Mouse (Mus musculus) retina, embryonic 14.5 days (tissue): Measurements from ENCODE around the gene Itpa.
A peak's percentile ranks its signal among the peaks of the same experiment; 100 is the strongest.

Experiments used
- DNase-seq: peaks from one replicate; pipeline ENCODE4 v3.0.0-alpha.2; 2015; ENCODE audit warnings: low spot score

Gene Itpa

DNA sequence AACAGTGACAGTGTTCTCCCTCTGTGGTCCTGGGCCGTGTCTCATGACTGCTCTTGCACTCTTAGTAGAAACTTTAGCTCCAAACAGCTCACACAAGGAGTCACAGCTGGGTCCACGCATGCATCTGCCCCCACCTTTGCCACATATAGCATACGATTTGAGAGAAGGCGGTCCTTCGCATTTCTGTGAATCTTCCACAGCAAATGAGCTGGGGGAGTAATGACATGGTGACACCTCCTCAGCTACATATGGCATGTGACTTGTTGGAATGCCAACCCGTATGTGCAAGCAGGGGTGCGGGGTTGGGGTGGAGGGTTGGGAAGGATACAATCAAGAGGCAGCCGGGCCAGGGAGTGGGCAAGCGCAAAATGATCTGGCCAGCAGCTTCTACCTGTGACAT, 10.9 kb upstream of the Itpa start:
- DNase-seq = no peak

DNA sequence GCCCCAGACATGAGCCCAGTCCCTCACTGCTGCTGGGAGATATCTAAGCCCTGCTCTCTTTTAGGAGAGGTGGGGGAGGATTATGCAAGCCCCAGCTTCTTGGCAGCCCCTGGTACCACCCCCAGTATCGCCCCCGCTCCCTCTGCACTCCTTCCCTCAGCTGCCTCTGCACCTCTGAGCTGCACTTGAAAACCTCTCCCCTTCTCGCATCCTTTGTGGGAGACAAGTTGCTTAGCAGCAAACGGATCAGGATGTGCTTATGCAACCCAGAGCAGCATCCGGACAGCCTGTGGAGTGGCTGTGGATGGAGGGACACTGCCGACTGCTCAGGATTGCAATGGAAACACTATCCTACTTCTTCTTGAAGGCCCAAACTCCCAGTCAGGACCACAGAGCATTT, 9.9 kb upstream of the Itpa start:
- no peak for DNase-seq

DNA sequence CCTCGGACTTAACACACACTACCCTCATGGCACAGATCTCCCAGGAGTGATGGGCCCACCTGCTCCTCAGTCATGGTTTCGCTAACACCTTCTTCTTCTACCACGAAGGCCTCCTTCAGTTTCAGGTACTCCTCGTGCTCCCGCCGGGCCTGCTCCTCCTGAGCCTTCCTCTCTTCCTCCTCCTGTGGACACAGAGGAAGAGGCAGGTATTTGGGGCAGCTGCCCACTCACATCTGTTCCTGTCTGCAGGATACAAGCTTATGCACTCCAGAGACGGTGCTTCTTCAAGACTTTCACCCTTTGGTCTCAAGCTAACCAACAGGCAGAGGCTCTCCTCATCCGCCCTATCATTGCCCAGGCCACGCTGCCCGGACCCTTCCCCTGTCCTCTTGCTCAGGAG, 8.9 kb upstream of the Itpa start:
- DNase-seq = no peak

DNA sequence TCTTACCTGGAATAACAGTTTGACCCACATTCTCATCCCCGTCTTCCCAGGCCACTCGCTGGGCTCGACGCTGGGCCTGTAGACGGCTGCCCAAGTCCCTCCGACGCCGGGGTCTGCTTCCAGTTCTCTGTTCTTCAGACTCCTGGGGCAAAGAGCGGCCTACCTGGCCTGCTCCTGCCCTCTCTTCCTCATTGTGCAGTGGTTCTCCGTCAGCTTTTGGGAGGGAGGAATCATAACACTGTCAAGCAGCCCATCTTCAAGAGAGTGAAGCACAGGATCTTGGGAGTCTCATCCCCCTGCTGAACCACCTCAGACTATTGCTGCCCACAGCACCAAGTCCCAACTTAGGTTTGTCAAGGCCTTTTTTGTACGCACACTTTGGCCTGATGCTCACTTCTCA, 4.1 kb upstream of the Itpa start:
- no peak for DNase-seq

DNA sequence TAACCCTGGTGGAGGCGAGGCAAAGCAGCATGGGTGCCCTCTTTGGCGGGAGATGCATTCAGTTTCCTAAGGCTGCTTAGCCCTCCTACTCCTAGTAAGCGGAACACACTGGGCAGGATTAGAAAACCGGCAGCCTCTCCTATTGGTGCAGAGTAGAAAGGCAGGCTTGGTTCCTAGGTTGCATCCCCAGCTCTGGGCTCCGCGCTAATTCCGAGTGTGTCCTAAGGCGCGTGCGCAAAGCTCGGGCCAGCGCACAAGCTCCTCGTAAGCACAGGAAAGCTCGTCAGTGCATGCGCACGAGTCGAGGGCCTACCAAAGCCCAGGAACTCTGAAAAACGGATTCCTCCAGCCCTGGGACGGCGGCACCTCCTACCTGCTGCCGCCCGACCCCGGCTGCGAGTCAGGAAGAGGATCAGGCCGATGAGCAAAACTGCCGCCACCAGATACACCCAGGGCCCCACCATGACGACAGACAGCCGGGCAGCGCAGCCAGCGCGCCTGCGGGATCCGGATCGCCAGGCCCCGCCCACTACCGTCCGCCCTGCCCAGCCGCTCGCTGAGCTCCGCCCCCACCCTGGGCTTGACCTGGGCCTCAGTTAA, 3.2 kb upstream of the Itpa start, which contains the start of gene Ddrgk1:
Gene Ddrgk1 (minus strand): TSS at position 558 of the 600 bp plus-strand sequence.
- peak; percentile 94 for DNase-seq

DNA sequence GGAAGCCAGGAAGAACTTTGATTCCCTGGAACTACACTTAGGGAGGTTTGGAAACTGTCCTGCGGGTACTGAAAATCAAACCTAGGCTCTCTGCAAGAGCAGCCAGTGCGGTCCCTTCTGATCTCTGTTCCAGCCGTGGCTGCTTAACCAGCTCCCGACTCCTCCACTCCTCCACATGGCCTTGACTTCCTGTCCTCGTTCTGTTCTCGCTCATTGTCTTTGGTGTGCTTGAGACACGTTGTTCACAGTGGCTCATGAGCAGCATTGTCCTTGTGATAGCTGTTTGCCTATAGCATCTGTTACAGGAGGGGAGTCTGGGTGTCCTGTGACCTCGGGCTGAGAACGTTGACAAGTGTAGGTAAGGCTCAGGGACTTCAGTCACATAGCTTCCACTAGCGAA, 9.8 kb downstream of the Itpa start:
- no peak for DNase-seq

DNA sequence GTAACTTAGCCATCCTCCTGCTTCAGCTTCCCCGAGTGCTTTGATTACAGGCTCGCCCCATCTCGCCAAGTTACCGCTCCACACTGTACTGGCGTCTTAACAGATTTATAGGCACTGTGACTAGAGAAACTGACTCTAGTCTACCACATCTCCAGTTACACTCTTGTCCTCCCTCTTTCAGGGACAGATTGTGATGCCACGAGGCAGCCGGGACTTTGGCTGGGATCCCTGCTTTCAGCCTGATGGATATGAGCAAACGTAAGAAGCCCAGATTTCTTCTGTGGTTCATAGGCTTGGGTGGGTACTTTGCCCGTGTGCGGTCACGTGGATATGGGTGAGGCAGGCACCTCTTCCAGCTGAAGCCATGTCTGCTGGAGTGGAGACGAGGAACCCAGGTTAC, 11.7 kb downstream of the Itpa start:
- DNase-seq = no peak

DNA sequence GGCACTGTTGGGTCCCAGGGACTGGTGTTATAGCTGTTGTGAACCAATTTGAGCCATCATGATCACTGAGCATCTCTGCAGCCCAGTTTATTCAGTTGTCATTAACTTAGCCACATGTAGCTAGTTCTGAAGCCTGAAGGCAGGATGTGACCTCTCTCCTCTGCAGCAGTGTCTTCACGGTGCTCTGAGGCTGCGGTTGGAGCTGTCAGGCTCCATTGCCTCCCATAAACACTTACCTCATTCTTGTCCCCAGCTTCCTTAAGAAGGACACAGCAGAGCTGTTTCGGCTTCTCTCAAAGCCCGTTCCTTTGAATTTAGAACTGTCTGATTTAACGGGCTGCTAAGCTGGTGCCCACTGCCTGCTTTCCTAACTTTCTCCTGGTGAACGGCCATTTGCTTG, 12.5 kb downstream of the Itpa start:
- no peak for DNase-seq

DNA sequence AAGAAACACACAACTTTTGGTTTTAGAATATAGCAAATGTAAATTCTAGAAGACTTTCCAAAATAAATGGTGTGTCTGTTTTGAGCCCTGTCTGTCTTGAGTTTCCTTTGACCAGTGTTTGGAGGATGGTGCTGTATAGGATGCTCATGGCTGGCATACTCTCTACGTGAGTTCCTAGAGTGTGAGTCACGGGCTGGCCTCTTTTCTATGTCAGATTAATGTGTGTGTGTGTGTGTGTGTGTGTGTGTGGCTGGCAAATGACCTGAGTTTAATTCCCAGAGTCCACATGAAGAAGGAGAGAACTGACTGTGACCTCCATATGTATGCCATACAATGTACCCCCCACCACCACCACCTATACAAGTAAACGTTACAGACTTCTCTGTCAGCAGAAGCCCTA, 14.1 kb downstream of the Itpa start:
- DNase-seq = no peak

DNA sequence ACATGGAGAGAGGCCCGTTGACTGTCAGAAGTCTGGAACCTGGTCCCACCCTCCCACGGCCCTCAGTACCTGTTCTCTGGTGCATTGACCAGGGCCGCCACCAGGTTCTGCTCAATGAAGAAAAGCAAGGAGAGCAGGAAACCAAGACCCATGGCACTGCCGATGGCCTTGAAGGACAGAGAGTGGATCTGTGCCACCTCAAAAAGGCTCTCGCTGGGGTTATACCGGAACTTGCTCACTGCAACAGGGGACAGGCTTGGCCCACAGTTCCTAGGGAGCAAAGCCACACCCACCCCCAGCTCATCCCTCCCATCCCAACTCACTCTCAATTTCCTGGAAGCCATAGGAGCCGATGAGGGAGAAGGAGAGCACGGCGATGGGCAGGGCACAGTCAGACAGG, 18.0 kb downstream of the Itpa start:
- no peak for DNase-seq

DNA sequence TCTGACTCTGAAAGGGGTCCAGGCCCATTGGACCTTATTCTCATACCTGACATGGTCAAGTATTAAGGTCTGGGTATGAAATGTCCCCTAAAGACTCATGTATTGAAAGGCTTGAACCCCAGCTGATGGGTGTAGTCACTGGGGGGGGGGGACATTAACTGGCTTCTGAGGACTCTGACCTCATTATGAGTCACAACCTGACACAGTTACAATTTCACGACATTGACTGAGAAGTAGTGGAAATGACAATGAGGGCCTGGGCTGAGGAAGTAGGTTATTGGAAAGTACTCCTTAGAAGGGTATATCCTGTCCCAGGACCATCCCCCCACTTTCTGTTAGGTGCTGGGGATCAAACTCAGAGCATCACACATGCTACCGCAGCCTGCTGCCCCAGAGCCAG, 21.6 kb downstream of the Itpa start:
- no peak for DNase-seq

DNA sequence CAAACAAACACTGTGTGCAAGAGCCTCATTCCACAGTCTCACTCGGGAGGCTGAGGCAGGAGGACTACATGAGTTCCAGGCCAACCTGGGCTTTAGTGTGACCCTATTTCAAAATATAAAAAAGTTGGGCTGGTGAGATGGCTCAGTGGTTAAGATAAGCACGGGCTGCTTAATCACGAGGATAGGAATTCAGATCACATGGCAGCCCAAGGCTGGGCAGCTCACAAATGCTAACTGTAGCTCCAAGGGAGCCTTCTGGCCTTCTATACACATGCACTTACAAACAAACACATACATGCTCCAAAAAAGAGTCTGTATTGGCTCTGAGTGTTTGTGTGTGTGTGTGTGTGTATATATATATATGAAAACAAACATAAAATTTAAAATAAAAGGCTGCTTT, 26.2 kb downstream of the Itpa start:
- no peak for DNase-seq

DNA sequence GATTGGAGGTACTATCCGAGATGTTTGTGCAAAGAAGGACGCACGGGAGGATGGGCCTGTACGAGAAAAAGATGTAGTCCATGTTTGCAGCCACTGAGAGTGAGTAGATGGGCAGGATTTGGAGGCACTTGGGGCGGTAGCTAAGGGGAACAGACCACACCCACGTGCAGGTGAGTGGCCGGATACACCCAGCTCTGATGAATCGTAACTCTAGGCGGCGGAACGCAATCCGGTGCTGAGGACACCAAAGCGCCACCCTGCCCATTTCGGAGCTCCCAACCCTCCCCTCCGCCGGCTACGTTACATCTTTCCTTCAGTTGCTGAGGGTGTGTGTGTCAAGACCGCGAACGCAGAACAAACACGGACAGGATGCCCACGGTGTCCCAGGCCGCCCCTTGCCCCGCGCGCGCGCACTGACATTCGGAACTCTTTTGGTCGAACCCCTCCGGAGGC, 29.3 kb downstream of the Itpa start:
- peak; percentile 24 for DNase-seq

DNA sequence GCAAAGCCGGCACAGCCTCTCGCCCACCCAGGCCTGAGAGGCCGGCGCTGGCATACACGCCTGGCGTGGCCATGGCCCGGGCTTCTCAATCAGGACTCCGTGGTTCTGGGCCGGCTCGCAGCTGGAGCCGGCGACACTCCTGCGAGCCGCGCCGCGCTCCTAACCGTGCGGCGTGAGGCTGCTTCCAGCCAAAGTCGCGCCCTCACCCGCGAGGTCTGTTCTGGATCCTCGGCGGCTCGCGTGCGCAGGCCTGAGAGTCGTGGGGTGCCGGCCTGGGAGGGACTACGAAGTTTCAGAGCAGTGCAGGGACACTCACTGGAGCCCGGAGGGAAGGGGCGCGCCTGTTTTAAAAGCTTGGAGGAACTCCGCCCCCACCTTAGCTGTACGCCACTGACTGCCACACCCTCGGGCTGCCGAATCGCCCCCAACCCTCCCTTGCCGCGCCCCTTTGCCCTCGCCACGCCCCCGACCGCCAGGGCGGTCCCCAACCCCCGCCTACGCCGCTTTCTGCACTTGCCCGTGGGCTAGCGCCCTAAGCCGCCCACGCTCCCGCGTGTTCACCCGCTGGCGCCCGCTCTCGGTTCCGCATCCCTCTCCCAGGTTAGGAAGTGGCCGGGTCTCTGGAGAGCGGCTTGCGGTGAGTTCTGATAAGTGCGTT, 29.9 kb downstream of the Itpa start, which contains the start of gene Slc4a11:
Gene Slc4a11 (minus strand): TSS at position 367 of the 658 bp plus-strand sequence.
- peak; percentile 61 for DNase-seq

DNA sequence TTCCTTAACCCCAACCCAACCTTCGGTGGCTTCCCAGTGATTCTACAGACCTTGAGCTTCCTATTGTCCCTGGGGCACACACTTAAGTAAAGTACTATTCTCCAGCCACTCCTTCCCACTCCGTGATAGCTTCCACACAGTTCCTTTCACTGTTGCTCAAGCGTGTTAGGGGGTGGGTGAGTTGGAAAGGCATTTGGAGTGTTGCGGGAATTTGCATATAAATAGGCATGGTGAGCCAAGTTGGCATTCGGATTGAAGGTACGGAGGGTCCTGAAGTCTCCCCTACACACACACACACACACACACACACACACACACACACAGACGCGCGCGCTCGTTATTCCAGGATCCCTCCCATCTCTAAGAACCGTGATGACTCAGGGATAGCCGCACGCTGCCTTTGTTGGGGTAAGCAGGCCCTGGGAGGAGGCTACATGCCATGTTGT, 30.4 kb downstream of the Itpa start:
- DNase-seq = peak; percentile 14

DNA sequence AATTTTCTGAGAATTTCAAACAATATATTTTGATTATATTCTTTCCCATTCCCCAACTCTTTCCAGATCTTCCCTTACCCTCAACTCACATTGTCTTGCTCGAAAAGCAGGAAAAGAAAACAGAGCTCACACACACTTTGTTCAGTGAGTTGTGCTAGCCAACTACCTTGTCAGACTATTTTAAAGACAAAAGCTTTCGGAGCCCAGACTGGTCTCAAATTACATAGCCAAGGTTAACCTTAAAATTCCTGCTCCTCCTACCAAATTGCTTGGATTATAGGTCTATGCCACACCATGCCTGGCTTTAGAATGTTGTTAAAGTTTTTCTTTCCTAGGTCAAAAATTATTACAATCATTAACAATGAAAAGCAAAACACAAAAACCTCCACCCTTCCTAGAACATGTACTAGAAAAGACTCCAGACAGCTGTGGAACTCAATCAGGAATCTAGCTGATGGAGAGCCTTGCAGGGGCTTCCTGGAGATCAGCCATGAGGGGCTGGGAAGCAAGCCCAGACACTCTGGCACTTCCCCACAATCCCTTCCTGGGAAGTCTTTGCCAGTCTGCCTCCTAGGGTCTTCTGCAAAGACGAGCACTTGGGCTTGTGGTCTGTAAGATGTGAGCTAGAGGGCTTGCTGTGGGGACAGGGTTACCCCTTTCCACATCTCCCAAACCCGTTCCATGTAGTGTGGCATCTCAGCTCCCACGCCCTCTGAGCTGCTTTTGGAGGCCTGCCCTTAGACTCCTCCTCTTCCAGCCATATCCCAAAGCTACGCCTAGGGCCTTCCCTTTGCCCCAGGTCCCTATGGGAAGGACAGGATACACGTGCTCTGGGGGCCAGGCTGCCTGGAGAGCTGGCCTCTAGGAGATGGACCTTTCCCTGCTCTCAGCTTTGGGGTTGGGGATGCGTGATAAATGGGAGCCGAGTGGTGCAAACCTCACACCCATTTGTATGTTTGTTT, 36.9 kb downstream of the Itpa start:
- DNase-seq = no peak

DNA sequence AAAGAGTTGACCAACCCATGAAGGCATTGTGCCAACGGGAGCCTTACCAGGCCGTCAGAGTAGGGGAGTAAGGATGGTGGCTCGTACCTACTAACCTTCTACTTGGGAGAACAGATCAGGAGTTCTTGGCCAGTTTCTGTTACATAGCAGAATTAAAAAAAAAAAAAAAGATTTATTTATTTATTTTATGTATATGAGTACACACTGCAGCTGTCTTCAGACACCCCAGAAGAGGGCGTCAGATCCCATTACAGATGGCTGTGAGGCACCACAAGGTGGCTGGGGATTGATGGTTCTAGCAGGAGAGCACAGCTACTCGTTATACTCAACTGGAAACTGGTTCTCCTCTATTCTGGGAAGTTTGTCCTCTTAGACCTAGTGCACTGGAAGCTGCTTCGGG, 37.8 kb downstream of the Itpa start:
- no peak for DNase-seq

DNA sequence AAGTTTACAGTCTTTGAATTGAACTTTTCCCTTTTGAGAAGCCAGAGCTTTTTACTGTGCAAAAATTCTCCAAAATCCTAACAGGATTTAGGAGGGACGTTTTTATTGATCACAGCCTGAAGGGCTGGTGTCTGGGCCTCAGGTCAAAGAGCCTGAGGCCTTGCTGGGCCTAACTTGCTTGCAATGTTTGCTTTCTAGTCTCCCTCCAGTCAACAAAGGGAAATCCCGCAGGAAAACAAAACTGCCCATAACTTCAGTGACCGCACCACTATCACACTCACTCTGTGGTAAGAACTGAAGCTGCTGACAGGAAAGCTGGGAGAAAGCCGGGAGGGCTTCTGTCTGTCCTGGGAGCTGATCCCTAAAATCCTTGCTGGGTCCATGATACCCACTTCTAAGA, 39.2 kb downstream of the Itpa start:
- no peak for DNase-seq

DNA sequence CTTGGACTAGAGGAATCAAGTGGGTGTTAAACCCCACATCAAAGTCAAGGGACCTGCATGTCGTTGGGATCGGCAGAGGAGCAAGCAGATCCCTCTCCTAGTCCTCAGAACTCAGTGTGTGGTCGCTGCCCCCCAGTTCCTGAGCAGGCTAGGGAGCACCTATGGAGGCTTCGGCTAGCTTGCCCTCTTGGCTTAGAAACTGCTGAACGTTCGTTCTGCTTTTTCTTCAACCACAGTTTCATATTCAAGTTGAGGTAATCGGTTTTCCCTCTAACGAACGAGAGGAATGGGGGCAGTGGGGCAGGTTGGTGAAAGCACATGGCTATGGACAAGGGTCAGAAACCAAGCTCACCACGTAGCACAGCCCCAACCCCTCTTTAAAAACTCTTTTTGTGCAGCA, 39.6 kb downstream of the Itpa start:
- no peak for DNase-seq

DNA sequence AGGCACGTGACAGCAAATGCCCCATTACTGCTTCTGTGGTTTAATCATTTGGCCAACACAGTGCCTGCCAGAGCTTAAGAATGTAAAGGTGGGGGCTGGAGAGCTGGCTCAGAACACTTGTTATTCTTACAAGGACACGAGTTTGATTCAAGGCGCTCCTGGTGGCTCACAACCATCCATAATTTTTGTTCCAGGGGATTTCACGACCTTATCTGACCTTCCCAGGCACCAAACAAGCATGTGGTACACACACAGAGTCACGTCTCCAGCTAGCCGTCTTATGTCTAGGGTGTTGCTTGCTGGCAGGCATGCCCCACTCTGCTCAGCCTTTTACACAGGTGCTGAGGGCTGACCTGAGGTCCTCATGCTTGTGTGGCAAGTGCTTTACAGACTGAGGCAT, 50.5 kb downstream of the Itpa start:
- DNase-seq = no peak

DNA sequence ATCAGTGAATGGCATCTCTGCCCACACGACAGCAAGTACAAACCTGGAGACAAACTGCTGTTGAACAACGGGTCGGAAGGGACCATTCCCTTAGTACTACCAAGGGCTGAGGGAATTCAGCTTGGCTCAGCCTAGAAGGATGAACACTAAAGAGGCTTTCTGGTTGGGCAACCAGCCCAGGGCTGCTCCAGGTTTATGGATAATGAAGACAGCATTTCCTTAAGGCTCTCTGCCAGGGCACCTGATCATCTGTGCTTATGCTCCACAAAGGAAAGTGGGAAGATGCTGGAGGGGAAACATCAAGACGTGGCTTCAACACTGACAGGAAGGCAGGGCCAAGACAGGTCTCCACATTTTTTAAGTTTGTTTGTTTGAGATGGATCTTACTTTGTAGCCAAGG, 57.0 kb downstream of the Itpa start:
- DNase-seq = no peak

DNA sequence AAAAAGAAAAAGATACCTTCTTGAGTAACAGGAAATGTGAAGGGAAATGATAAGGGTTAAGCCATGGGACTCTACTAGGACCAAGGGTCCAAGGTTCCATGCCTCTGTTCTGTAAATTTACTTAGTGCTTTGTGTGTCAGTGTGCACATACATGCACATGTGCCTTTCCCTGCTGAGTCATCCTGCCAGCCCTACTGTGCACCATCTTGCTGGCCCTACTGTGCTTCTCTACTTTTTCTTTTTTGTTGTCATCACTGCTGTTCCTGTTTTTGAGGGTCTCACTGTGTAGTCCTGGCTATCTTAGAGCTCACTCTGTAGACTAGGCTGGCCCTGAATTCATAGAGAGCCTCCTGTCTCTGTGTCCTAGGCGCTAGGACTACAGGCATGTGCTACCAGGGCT, 60.3 kb downstream of the Itpa start:
- DNase-seq = no peak
